Mouse (Mus musculus): ENCODE results near the gene Ap1m2. TPM values are rescaled to one million over a fixed set of nuclear protein-coding genes. Genes with fewer than 3 reads are reported as not detected.
A peak's percentile ranks its signal among the peaks of the same experiment; 100 is the strongest.
"Not testable (repeated sequence)": the region's sequence is repeated elsewhere in the genome, so short reads cannot be mapped to it uniquely, and the experiment has no call there.

The Ap1m2 gene
- polyA plus RNA-seq, 1 experiment: 1.6 TPM

DNA sequence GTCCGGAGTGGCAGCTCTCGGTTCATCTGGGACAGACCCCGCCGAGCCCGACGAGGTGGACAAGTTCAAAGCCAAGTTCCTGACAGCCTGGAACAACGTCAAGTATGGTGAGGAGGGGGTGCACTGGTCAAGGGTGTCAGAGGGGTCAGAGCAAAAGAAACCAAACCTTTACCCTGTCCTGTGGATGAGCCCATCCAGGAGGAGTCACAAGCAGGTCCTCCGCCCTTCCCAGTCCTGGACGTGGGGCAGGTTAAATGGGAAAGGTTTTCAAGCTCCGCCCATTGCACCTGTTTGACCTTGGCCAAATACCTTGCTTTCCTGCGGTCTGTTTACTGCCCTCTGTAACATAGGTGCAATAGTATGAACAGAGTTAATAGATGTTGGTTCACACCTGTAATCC lies 46.5 kb downstream of the Ap1m2 start:
- no peak for DNase-seq (ENCODE audit: extremely low spot score in 1 of 2, low spot score in 1 of 2)

- DNase-seq (ENCODE audit: extremely low spot score in 1 of 2, low spot score in 1 of 2): peak; percentile 95 to 97
Measured at GRCm38 (mm10) chr9:21265000-21265561, 47.1 kb downstream of the Ap1m2 start, which contains the start of gene Atg4d. Gene Atg4d (plus strand): TSS chr9:21265293.

DNA sequence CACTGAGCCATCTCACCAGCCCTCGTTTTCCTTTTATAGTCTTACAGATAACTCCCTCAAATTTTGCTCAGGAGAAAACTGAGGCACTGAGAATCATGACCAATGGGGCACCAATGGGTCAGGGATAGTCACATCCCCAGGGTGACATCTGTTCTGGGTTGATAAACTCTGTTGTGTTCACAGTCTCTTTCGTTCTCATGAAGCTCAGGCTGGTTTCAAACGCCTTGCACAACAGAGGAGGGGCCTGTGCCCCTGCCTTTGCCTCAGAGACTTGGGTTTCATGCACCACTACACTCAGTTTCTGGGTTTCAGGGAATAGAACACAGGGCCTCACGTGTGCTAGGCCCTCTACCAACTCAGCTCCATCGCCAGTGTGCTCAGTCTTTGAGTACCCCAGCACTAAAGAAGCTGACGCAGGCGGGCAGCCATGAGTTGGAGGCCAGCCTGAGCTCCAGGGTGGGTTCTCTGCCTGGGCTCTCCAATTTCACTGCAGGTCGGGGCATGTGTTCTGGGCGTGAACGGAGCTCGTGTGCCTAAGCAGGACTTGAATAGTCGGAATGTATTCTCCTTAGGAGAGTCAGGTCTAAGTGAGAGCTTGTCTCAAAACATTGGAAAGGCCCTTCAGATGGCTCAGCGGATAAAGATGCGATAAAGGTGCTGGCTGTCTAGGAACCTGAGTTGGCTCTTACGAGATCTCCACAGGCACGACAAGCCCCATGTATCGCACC lies 47.7 kb downstream of the Ap1m2 start:
- no peak for DNase-seq (ENCODE audit: extremely low spot score in 1 of 2, low spot score in 1 of 2)

DNA sequence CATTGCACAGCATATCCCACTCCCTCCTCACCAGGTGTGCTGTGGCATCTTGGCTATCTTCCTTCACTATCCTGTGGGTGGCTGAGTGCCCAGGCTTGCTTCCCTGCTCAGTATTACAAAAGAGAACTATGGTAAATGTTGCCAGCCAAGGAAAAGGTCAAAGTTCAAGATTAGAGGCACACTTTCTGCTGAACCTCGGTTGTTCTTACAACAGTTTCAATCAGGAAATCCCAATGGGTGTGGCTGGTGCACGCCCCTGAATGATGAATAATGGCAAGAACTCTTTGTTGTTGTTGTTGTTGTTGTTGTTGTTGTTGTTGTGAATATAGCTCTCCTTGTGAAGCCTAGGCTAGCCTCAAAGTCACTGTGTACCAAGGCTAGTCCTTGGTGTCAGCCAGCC lies 50.3 kb downstream of the Ap1m2 start:
- DNase-seq (ENCODE audit: extremely low spot score in 1 of 2, low spot score in 1 of 2): no peak

- no peak for DNase-seq (ENCODE audit: extremely low spot score in 1 of 2, low spot score in 1 of 2)
Measured at GRCm38 (mm10) chr9:21260491-21261040, 51.6 kb downstream of the Ap1m2 start.

DNA sequence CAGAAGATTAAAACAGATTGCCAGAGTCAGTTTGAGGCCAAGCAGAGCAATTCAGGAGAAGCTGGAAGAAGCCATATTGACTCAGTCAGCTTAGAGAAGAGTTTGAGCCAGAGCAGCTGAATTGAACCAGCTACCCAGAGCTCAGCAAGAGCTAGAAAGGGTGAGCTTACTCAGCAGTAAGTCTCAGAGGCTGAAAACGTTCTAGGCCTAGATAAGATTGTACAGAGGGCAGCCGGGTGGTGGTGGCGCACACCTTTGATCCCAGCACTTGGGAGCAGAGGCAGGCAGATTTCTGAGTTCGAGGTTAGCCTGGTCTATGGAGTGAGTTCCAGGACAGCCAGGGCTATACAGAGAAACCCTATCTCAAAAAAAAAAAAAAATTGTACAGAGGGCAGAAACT lies 55.8 kb downstream of the Ap1m2 start:
- DNase-seq (ENCODE audit: extremely low spot score in 1 of 2, low spot score in 1 of 2): not testable (repeated sequence)

DNA sequence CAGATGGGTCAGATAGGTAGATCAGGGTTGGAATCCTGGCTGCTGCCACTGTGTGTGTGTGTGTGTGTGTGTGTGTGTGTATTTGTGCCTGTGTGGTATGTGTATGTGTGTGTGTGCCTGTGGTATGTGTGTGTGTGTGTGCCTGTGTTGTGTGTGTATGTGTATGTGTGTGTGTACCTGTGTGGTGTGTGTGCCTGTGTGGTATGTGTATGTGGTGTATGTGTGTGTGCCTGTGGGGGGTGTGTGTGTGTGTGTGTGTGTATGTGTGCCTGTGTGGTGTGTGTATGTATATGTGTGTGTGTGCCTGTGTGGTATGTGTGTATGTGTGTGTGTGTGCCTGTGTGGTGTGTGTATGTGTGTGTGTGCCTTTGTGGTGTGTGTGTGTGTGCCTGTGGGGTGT lies 57.4 kb downstream of the Ap1m2 start:
- no peak for DNase-seq (ENCODE audit: extremely low spot score in 1 of 2, low spot score in 1 of 2)

DNA sequence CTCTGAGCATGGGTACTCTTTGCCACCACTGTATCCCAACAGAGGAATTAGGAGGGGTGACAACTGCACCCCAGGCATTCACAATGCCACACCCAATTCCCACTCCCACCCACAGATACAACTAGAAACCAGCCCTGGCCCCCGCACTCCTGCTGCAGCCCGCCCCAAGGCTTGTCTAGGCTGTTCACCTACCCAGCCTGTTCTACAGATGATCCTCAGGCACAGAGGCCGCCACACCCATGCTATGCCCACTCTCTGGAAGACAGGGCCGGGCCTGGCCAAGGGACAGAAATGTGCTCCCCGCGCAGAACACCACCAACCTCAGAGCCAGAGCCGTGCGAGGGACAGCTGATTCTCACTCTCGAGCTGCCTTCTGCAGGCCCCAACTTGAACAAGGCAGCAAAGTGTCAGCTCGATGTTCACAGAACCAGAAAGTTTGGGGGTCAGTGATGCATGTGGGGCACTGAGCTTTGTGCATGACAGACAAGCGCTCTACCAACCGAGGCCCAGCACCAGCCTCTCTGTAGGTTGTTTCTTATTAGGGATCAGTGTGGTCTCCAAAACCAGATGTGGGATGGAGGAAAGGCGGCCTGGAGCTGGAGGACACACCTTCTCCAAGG lies 60.9 kb downstream of the Ap1m2 start:
- DNase-seq (ENCODE audit: extremely low spot score in 1 of 2, low spot score in 1 of 2): no peak

GRCm38 (mm10) chr9:21250509-21250908 lies 61.6 kb downstream of the Ap1m2 start:
- DNase-seq (ENCODE audit: extremely low spot score in 1 of 2, low spot score in 1 of 2): no peak

DNA sequence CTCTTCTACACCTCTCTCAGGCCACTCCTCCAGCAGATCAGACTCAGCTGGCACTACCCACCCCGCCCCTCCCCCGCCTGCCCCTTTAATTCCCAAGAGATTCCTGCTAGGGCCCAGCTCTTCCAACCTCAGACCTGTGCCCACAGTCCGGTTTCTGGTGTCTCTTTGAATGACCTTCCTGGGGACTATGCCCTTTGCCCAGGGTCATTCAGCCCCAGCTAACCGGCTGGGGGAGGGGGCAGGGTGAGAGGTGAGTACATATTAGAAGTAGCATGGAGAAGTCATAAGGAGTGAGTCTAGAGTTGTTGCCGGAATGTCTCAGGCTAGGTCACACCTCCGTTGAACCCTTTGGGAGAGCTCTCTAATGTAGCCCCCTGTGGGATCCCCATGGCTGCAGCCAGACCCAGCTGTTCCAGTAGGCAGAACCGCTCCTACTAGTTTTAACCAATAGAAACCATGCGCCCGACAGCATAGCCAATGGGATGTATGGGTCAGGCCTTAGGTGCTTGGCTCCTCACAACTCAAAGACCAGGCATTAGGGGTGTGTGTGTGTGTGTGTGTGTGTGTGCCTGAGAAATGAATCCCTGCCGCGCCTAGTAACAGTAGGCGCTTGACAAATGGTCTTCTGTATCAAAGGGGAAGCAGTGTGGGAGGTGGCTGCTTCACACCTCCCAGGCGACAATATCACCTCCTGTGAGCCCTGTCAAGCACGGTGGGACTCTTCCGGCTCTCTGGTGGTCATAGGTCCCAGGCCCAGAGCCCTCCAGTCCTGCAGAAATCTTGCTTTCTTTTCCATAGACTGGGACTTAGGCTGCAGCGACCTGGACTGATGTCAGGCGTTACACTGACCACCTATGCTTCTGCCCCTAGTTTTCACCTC lies 62.3 kb downstream of the Ap1m2 start:
- no peak for DNase-seq (ENCODE audit: extremely low spot score in 1 of 2, low spot score in 1 of 2)

DNA sequence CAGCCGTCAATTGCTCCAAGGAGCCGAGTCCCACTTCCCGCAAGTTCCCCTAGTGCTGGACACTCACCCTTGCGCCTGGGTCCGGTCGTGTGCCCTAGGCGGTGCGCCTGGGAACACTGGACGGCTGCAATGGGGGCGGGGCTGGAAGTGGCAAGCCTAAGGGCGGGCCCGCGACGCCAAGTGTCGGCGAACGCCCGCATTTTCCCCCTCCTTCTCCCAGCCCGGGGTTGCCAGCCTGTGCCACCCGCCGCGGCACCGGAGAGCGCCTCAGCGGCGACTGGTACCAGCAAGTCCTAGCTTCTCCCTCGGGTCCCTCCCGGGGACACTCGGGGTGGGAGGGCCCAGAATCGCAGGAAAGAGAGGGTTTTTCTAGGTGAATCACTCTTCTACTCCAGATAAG lies 63.8 kb downstream of the Ap1m2 start, which contains the start of gene S1pr5:
Gene S1pr5, minus strand, starts transcription at position 118 of the 400 bp plus-strand sequence.
- DNase-seq (ENCODE audit: extremely low spot score in 1 of 2, low spot score in 1 of 2): peak in 1 of 2 experiments; percentile 35

DNA sequence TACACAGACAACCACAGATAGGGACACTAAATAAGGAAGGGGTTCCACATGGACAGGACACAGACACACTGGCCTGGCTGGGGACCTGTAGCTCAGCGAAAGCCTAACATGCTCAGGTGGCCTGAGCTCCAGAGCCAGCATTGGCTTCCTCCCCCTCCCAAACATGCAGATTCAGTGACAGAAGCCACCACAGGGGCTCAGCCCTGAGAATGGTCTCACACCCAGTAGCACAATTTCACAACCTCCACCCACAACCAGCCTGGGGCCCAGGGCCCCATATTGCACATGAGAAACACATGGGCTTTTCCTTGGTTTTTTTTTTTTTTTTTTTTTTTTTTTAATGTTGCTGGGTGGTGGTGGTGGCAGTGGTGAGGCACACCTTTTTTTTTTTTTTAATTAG lies 65.8 kb downstream of the Ap1m2 start:
- no peak for DNase-seq (ENCODE audit: extremely low spot score in 1 of 2, low spot score in 1 of 2)

- DNase-seq (ENCODE audit: extremely low spot score in 1 of 2, low spot score in 1 of 2): no peak
Measured at GRCm38 (mm10) chr9:21245113-21245487, 67.0 kb downstream of the Ap1m2 start.

- DNase-seq (ENCODE audit: extremely low spot score in 1 of 2, low spot score in 1 of 2): peak in 1 of 2 experiments; percentile 42
Measured at GRCm38 (mm10) chr9:21244428-21245112, 67.6 kb downstream of the Ap1m2 start.

Other genes starting within 250 kb of the Ap1m2 start
- not detected in 2 replicates for gene Zglp1, start 245.2 kb downstream of the Ap1m2 start, polyA plus RNA-seq (2012; rRNA removed)
- 1.6 and 2.5 TPM in 2 replicates for gene Gm49373, start 239.2 kb downstream of the Ap1m2 start, polyA plus RNA-seq (2012; rRNA removed)
- gene Fdx1l, start 238.7 kb downstream of the Ap1m2 start, polyA plus RNA-seq (2012; rRNA removed): 123 and 124 TPM in 2 replicates
- 1.4 and 1.7 TPM in 2 replicates for gene Gm38431, start 220.3 kb downstream of the Ap1m2 start, polyA plus RNA-seq (2012; rRNA removed)
- 27.9 and 28.2 TPM in 2 replicates for gene Raver1, start 220.3 kb downstream of the Ap1m2 start, polyA plus RNA-seq (2012; rRNA removed)
- 16.5 and 19.1 TPM in 2 replicates for gene Tyk2, start 181.1 kb downstream of the Ap1m2 start, polyA plus RNA-seq (2012; rRNA removed)
- gene Cdc37, start 162.4 kb downstream of the Ap1m2 start, polyA plus RNA-seq (2012; rRNA removed): 175 and 217 TPM in 2 replicates
- gene Pde4a, start 146.6 kb downstream of the Ap1m2 start, polyA plus RNA-seq (2012; rRNA removed): 95.2 and 96.2 TPM in 2 replicates
- 58.3 and 59.6 TPM in 2 replicates for gene Keap1, start 73.0 kb downstream of the Ap1m2 start, polyA plus RNA-seq (2012; rRNA removed)
- gene S1pr5, start 63.9 kb downstream of the Ap1m2 start, polyA plus RNA-seq (2012; rRNA removed): 9.9 and 13.8 TPM in 2 replicates
- 36.5 and 40.6 TPM in 2 replicates for gene Atg4d, start 47.0 kb downstream of the Ap1m2 start, polyA plus RNA-seq (2012; rRNA removed)
- gene Kri1, start 24.4 kb downstream of the Ap1m2 start, polyA plus RNA-seq (2012; rRNA removed): 42.5 and 44.6 TPM in 2 replicates
- 65.2 and 66.2 TPM in 2 replicates for gene Cdkn2d, start 20.9 kb downstream of the Ap1m2 start, polyA plus RNA-seq (2012; rRNA removed)
- gene Slc44a2, start 8.4 kb upstream of the Ap1m2 start, polyA plus RNA-seq (2012; rRNA removed): 60.7 and 66.5 TPM in 2 replicates
- gene Ilf3, start 55.5 kb upstream of the Ap1m2 start, polyA plus RNA-seq (2012; rRNA removed): 96.6 and 101 TPM in 2 replicates
- 47.6 and 48.7 TPM in 2 replicates for gene Qtrt1, start 99.5 kb upstream of the Ap1m2 start, polyA plus RNA-seq (2012; rRNA removed)
- 95.8 and 97.7 TPM in 2 replicates for gene Dnm2, start 112.6 kb upstream of the Ap1m2 start, polyA plus RNA-seq (2012; rRNA removed)
- 20.9 and 27.1 TPM in 2 replicates for gene Tmed1, start 197.9 kb upstream of the Ap1m2 start, polyA plus RNA-seq (2012; rRNA removed)
- 0.53 and 0.56 TPM in 2 replicates for gene AB124611, start 213.8 kb upstream of the Ap1m2 start, polyA plus RNA-seq (2012; rRNA removed)
- gene Carm1, start 234.6 kb upstream of the Ap1m2 start, polyA plus RNA-seq (2012; rRNA removed): 63.6 and 74.3 TPM in 2 replicates